Mouse (Mus musculus) intestine, postnatal 0 days (tissue): ENCODE measurements at regions not wholly inside any gene's neighbourhood (a gene's known extent, or its start where the extent isn't known, plus 50 kb on each side); places are given as distances from the start of the nearest gene placed in this dataset.
A peak's percentile ranks its signal among the peaks of the same experiment; 100 is the strongest.

Source experiments
- ATAC-seq: fragments of 200-750 bp; cut with Nextera tagmentation; 2 replicates; pipeline ENCODE4 v1.8.0; 2017; ENCODE audit warnings: mild to moderate bottlenecking, moderate TSS enrichment, moderate library complexity
- H3K27ac ChIP-seq: fragments of 300-500 bp; sonication (generic); 2 replicates; pipeline ENCODE4 v1.5.1; 2014; ENCODE audit warnings: mild to moderate bottlenecking, low read depth, low read length, moderate library complexity
- H3K27me3 ChIP-seq: fragments of 300-500 bp; sonication (generic); replicated peaks from 2 replicates; pipeline ENCODE4 v1.6.1; 2014; ENCODE audit warnings: low read length, mixed read lengths; ENCODE audit not compliant: control insufficient read depth, insufficient read depth
- H3K36me3 ChIP-seq: fragments of 300-500 bp; sonication (generic); 2 replicates; pipeline ENCODE4 v1.6.1; 2014; ENCODE audit warnings: mild to moderate bottlenecking, moderate library complexity; ENCODE audit not compliant: control insufficient read depth, insufficient read depth
- H3K4me1 ChIP-seq: fragments of 300-500 bp; sonication (generic); replicated peaks from 2 replicates; pipeline ENCODE4 v1.6.1; 2014; ENCODE audit warnings: antibody characterized with exemption, low read length, mixed read lengths; ENCODE audit not compliant: control insufficient read depth, insufficient read depth
- H3K4me2 ChIP-seq: fragments of 300-500 bp; sonication (generic); replicated peaks from 2 replicates; pipeline ENCODE4 v1.6.1; 2014; ENCODE audit warnings: low read depth, mild to moderate bottlenecking, moderate library complexity
- H3K4me3 ChIP-seq: fragments of 300-500 bp; sonication (generic); 2 replicates; pipeline ENCODE4 v1.5.1; 2014; ENCODE audit warnings: low read depth, low read length
- H3K9ac ChIP-seq: fragments of 300-500 bp; sonication (generic); 2 replicates; pipeline ENCODE4 v1.6.1; 2014; ENCODE audit warnings: mild to moderate bottlenecking, low read depth, low read length
- H3K9me3 ChIP-seq: fragments of 300-500 bp; sonication (generic); 2 replicates; pipeline ENCODE4 v1.6.1; 2016; ENCODE audit warnings: mixed run types; ENCODE audit not compliant: control insufficient read depth
- CTCF ChIP-seq: sonication (generic); IDR thresholded peaks from 2 replicates; pipeline ENCODE4 v1.5.1; 2016; ENCODE audit warnings: low read depth, mild to moderate bottlenecking, control low read depth, antibody characterized with exemption, moderate library complexity
- WGBS: fragments of 180-500 bp; shearing (Covaris S2); extraction: QIAGEN DNeasy Blood & Tissue Kit; methylation state at CpG from one replicate; pipeline ENCODE4 v1.1.7; 2014; 5-methylcytosine and 5-hydroxymethylcytosine counted together

DNA sequence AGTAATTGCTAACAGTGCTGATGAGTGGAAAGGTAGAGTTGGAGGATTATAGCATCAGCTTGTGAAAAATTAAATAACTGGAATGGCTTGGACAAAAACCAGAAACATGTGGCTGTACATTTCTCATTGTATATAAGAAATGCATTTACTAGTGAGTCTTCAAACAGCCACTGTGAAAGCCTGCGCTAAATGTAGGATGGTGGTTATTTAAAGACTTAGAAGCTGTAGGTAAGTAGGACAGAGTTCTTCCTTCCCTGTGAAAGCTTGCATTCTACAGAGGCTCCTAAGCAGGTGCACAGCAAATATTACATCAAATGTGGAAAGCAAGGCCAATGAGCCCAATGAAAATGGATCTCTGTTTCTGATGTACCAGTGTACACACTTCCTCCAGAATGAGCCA is 2999.5 kb upstream of the Gm6569 start:
- Histone ChIP-seq H3K36me3 (no peaks in the 10 kb centered on the region), H3K4me2 (no peak overlapping the region), H3K9ac (no peak overlapping the region), H3K4me1 (no peaks in the 10 kb centered on the region), H3K27ac (no peak overlapping the region), H3K4me3 (no peak overlapping the region), H3K9me3 (no peaks in the 10 kb centered on the region), H3K27me3 (no peaks in the 10 kb centered on the region)
- ATAC-seq = no peak
- TF ChIP-seq CTCF = no peak
- 81% methylated on average over 1 of the region's 1 CpGs for WGBS

DNA sequence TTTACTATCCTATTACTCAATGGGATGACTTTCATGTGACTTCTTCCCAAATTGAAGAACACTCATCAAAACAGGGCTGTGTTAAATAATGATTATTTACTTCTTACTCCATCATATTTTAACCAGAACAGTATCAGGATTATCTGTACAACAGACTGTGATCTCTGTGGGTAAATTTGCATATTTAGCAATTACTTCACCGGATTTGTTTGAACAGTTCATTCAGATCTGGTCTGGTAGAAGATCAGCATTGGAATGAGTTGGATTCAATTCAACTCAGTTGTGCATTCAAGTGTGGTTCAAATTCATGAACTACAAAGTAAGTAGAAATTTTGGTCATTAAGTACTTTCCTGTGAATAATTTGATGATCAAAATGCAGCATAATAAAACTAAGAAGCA is 2991.8 kb upstream of the Gm6569 start:
- Histone ChIP-seq H3K9me3 (no peaks in the 10 kb centered on the region), H3K4me3 (no peak overlapping the region), H3K27me3 (no peaks in the 10 kb centered on the region), H3K4me2 (no peak overlapping the region), H3K36me3 (no peaks in the 10 kb centered on the region), H3K9ac (no peak overlapping the region), H3K27ac (no peak overlapping the region), H3K4me1 (no peaks in the 10 kb centered on the region)
- TF ChIP-seq CTCF = no peak
- no peak for ATAC-seq
- WGBS = 78% methylated on average over 1 of the region's 1 CpGs

DNA sequence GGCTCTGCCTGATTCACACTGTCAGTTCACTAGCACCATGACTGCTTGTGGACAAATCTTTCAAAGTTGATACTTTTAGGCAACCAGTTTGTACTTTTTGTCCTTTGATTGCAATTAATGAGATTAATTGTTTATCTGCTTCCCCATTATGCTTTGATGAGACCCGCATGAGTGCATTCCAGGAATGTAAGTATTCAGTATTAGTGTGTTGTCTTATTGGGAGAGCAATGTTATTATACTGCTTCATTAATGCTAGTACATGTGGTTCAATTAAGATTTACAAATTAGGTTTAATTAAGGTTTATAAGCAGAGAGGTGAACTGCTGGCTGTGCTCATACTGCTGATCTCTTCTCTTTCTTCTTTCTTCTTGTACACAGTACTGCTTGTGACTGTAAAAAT is 2984.7 kb upstream of the Gm6569 start:
- Histone ChIP-seq H3K27ac (no peak overlapping the region), H3K36me3 (no peaks in the 10 kb centered on the region), H3K9me3 (no peaks in the 10 kb centered on the region), H3K4me1 (no peaks in the 10 kb centered on the region), H3K4me3 (no peak overlapping the region), H3K27me3 (no peaks in the 10 kb centered on the region), H3K4me2 (no peak overlapping the region), H3K9ac (no peak overlapping the region)
- 98% methylated on average over 1 of the region's 1 CpGs for WGBS
- no peak for ATAC-seq
- TF ChIP-seq CTCF = no peak

DNA sequence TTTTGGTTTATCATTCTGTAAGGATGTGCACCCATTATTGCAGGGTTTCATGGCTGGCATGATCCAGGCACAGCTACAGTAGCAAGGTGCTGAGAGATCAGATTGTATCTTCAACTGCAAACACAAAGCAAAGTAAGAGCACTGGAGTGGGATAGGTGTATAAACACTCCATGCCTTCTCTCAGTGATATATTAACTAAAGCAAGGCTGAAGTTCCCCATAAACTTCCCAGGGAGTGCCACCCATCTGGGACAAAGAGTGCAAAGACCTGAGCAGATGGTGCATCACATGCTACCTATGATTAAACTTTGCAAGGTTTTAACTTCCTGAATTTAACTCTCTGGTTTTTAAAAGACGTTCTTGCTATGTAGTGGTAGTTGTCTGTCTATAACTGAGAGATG is 2983.9 kb upstream of the Gm6569 start:
- Histone ChIP-seq H3K27ac (no peak overlapping the region), H3K9ac (no peak overlapping the region), H3K36me3 (no peaks in the 10 kb centered on the region), H3K4me1 (no peaks in the 10 kb centered on the region), H3K4me3 (no peak overlapping the region), H3K4me2 (no peak overlapping the region), H3K9me3 (no peaks in the 10 kb centered on the region), H3K27me3 (no peaks in the 10 kb centered on the region)
- 31% methylated on average over 1 of the region's 1 CpGs for WGBS
- ATAC-seq = peak; percentile 92
- TF ChIP-seq CTCF = no peak
